Mouse (Mus musculus) kidney, adult 18-20 months (tissue): Measurements from ENCODE around the gene Trim8.

Experiments used
- DNase-seq: peaks from one replicate; pipeline ENCODE4 v3.0.0; 2021

The Trim8 gene

GRCm38 (mm10) chr19:46501401-46502068 is at the start of gene Trim8:
Gene Trim8 (plus strand): TSS chr19:46501702.
- DNase-seq, result peak; percentile 90

- peak; percentile 73 for DNase-seq
Observed at GRCm38 (mm10) chr19:46452052-46452827, 49.3 kb upstream of the Trim8 start.

GRCm38 (mm10) chr19:46452916-46453315 is 48.6 kb upstream of the Trim8 start:
- DNase-seq, result no peak

- DNase-seq, result no peak
Observed at GRCm38 (mm10) chr19:46454126-46454880, 47.2 kb upstream of the Trim8 start.

- peak; percentile 46 for DNase-seq
Observed at GRCm38 (mm10) chr19:46455032-46455431, 46.5 kb upstream of the Trim8 start.

GRCm38 (mm10) chr19:46455556-46455955 is 45.9 kb upstream of the Trim8 start:
- DNase-seq, result no peak

- DNase-seq, result peak; percentile 77
Observed at GRCm38 (mm10) chr19:46456018-46456735, 45.3 kb upstream of the Trim8 start.

GRCm38 (mm10) chr19:46457798-46458197 is 43.7 kb upstream of the Trim8 start:
- DNase-seq, result no peak

GRCm38 (mm10) chr19:46459256-46459655 is 42.2 kb upstream of the Trim8 start:
- DNase-seq, result no peak

GRCm38 (mm10) chr19:46459889-46460288 is 41.6 kb upstream of the Trim8 start:
- DNase-seq, result peak; percentile 49

GRCm38 (mm10) chr19:46462574-46462973 is 38.9 kb upstream of the Trim8 start:
- DNase-seq, result peak; percentile 48

- no peak for DNase-seq
Observed at GRCm38 (mm10) chr19:46463446-46463845, 38.1 kb upstream of the Trim8 start.

- DNase-seq, result no peak
Observed at GRCm38 (mm10) chr19:46466160-46466559, 35.3 kb upstream of the Trim8 start.

- DNase-seq, result no peak
Observed at GRCm38 (mm10) chr19:46467051-46467503, 34.4 kb upstream of the Trim8 start.

GRCm38 (mm10) chr19:46470364-46471240 is 30.9 kb upstream of the Trim8 start:
- no peak for DNase-seq

- no peak for DNase-seq
Observed at GRCm38 (mm10) chr19:46471324-46472093, 30.0 kb upstream of the Trim8 start.

GRCm38 (mm10) chr19:46477432-46477845 is 24.1 kb upstream of the Trim8 start:
- no peak for DNase-seq

GRCm38 (mm10) chr19:46478242-46478641 is 23.3 kb upstream of the Trim8 start:
- no peak for DNase-seq

GRCm38 (mm10) chr19:46478826-46479225 is 22.7 kb upstream of the Trim8 start:
- DNase-seq, result peak; percentile 62

GRCm38 (mm10) chr19:46479306-46480075 is 22.0 kb upstream of the Trim8 start:
- DNase-seq, result no peak
